Mouse (Mus musculus): ENCODE results near the gene Olfr18. TPM values are rescaled to one million over a fixed set of nuclear protein-coding genes. Genes with fewer than 3 reads are reported as not detected.

Gene Olfr18
- not detected for total RNA-seq (2023)

DNA sequence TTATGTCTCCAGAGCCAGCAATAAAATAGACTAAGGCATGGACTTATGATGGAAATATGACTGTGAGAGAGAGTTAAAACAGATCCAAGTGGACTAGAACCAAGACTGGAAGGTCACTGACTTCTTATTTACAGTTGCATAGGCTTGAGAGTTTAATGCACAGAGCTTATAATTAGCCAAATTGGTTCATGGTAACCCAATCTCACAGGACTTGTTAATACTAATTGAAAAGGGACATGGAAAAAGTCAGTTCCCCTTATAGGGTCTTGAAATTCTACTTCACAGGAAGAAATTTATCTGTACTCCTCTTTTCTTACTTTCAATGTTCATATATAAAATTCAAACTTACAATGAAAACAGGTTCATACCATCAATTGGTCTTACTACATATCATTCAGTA lies at the start of gene Olfr18:
TSS of gene Olfr18 (minus strand) at position 101 of the 400 bp plus-strand sequence.

DNA sequence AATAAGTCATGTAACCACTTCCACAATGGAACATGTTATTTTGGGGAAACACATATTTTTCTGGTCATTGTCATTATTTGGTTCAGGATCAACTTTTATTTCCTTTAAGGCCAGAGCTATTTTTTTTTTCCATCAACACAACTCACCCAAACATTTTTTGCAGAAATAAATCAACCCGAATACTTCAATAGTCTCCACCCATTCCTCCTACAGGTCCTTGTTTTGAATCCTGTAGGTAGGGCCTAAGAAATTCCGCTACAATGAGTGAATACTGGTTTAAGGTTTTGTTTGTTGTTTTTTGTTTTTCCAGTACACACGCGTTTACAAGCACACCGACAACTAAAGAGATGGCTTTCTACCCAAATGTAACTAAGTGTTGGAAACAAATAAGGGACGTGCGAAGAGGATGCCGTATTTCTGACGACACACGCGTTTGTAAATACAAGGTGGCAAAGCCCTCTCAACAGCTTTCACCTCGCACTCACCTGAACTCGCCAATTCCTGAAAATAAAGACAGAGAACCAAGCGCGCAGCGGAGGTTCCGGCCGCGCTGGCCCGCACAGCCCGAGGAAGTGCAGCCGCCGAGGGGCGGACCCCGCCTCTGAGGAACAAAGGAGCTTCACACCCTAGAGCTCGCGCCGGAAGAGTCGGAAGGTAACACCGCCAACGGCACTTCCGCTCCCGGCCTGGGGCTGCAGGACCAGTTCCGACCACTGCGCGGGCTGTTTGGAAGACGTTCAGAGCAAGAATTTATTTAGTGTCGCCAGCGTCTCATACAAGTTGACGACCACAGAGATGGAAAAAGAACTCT lies 48.8 kb upstream of the Olfr18 start, which contains the start of gene Zfp560:
TSS of gene Zfp560 (minus strand) at position 646 of the 811 bp plus-strand sequence.

DNA sequence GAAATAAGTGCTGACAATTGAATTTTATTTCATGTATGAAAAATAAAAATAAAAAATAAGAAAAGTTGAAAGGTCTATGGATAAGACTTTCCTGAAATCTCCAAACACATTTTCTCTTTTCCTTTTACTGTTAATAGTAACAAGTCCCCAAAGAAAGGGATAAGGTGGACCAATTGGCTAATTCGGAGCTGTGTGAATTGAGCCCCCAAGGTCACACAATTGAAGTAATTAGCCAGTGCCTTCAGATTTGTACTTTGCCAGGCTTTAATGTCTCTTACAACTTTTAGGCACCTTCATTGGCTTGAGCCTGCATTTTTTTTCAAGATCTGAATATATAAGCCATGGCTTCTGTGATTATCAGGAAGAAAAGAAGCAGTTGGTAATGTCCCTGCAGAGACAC lies 37.7 kb downstream of the Olfr18 start, which contains the start of gene Olfr873:
TSS of gene Olfr873 (plus strand) at position 301 of the 400 bp plus-strand sequence.

DNA sequence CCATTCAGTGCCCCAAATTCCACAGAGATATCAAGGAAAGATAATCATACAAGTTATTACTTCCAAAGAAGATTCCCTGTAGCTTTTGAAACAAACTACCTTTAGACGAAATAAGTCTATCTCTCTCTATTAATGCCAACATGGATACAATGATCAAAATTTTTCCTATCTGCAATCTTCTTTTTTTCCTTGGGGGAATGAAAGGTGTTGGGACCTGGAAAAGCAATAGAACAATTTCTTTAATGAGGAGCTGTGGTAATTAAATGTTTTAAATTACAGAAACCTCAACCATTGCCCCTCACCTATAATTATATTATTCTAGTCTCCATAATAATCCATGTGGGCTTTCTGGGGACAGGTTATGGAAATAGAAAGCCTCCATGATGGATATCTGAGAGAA lies 53.8 kb downstream of the Olfr18 start, which contains the start of gene Olfr39:
TSS of gene Olfr39 (plus strand) at position 301 of the 400 bp plus-strand sequence.

Other genes starting within 250 kb of the Olfr18 start
- not detected for gene Olfr868, start 237.5 kb downstream of the Olfr18 start, total RNA-seq (2023)
- not detected for gene Olfr869, start 207.1 kb downstream of the Olfr18 start, total RNA-seq (2023)
- not detected for gene Olfr870, start 162.0 kb downstream of the Olfr18 start, total RNA-seq (2023)
- gene Olfr871, start 123.9 kb downstream of the Olfr18 start, total RNA-seq (2023): not detected
- gene Olfr872, start 99.0 kb downstream of the Olfr18 start, total RNA-seq (2023): not detected
- gene Olfr39, start 53.7 kb downstream of the Olfr18 start, total RNA-seq (2023): under 1 TPM in 1 of 2 experiments, not detected in 1; 0.36 TPM
- not detected for gene Olfr873, start 37.6 kb downstream of the Olfr18 start, total RNA-seq (2023)
- gene Zfp560, start 49.1 kb upstream of the Olfr18 start, total RNA-seq (2023): 1 to 10 TPM; 7.0 to 8.6 TPM
- 10 to 100 TPM; 44.7 to 45.4 TPM for gene Zfp26, start 124.1 kb upstream of the Olfr18 start, total RNA-seq (2023)
- 10 to 100 TPM; 23.3 to 27.2 TPM for gene Zfp426, start 156.7 kb upstream of the Olfr18 start, total RNA-seq (2023)
- 10 to 100 TPM; 36.8 to 40.1 TPM for gene Zfp266, start 185.3 kb upstream of the Olfr18 start, total RNA-seq (2023)
- gene Zfp846, start 245.2 kb upstream of the Olfr18 start, total RNA-seq (2023): 10 to 100 TPM in 1 of 2 experiments, 1 to 10 TPM in 1; 7.4 to 10.7 TPM

Data from T-cell, adult 66 days (primary cell).